Mouse (Mus musculus): ENCODE results near the gene Hspa12b. TPM values are rescaled to one million over a fixed set of nuclear protein-coding genes. Genes with fewer than 3 reads are reported as not detected.

The Hspa12b gene
- polyA plus RNA-seq, 1 experiment from 2014 or later = 6.1 TPM

GRCm38 (mm10) chr2:131190344-131191004 is 63.4 kb downstream of the Hspa12b start:
- Histone ChIP-seq H3K27me3 (replicated peaks) (no peaks in the 10 kb centered on the region), H3K9me3 (no peaks in the 10 kb centered on the region), H3K27ac (peak overlapping the region; percentile 70), H3K4me3 (no peak overlapping the region), H3K4me2 (replicated peaks) (peak overlapping the region; percentile 80), H3K4me1 (peaks cover 50% of the 10 kb centered on the region), H3K9ac (0 out of 2 replicates have a peak overlapping the region, but pooled peaks have one; percentile 8), H3K36me3 (peaks cover 29% of the 10 kb centered on the region)
- peak; percentile 81 for ATAC-seq (ENCODE audit: low FRiP score, low read depth)
- WGBS = 9% methylated on average over 10 of the region's 10 CpGs

- 0 out of 2 replicates have a peak overlapping the region, but pooled peaks have one; percentile 8 for H3K9ac ChIP-seq
- H3K36me3 ChIP-seq = peaks cover 29% of the 10 kb centered on the region
- no peak overlapping the region for H3K4me3 ChIP-seq
- peak overlapping the region; percentile 70 for H3K27ac ChIP-seq
- H3K4me1 ChIP-seq = peaks cover 48% of the 10 kb centered on the region
- no peaks in the 10 kb centered on the region for H3K9me3 ChIP-seq
- no peak for ATAC-seq (ENCODE audit: low FRiP score, low read depth)
- 71% methylated on average over 7 of the region's 7 CpGs for WGBS
- H3K27me3 ChIP-seq (replicated peaks) = no peaks in the 10 kb centered on the region
- peak overlapping the region; percentile 80 for H3K4me2 ChIP-seq (replicated peaks)
These were observed 63.9 kb downstream of the Hspa12b start for GRCm38 (mm10) chr2:131191005-131191390.

Other genes starting within 250 kb of the Hspa12b start
- 86.6 and 95.0 TPM in 2 replicates for gene 4930402H24Rik, start 220.9 kb upstream of the Hspa12b start, polyA plus RNA-seq (2016; fragmentation: Nextera tagmentation; extraction: Ambion mirVana)
- gene Atrn, start 220.8 kb upstream of the Hspa12b start, polyA plus RNA-seq (2016; fragmentation: Nextera tagmentation; extraction: Ambion mirVana) = 13.5 and 13.6 TPM in 2 replicates
- 9.6 and 11.9 TPM in 2 replicates for gene Gfra4, start 84.2 kb upstream of the Hspa12b start, polyA plus RNA-seq (2016; fragmentation: Nextera tagmentation; extraction: Ambion mirVana)
- 0.98 and 1.2 TPM in 2 replicates for gene Adam33, start 63.5 kb upstream of the Hspa12b start, polyA plus RNA-seq (2016; fragmentation: Nextera tagmentation; extraction: Ambion mirVana)
- 0.11 and 0.13 TPM in 2 replicates for gene Siglec1, start 40.5 kb upstream of the Hspa12b start, polyA plus RNA-seq (2016; fragmentation: Nextera tagmentation; extraction: Ambion mirVana)
- gene Gm11037, start 6.2 kb downstream of the Hspa12b start, polyA plus RNA-seq (2016; fragmentation: Nextera tagmentation; extraction: Ambion mirVana) = not detected in 2 replicates
- gene 1700037H04Rik, start 32.8 kb downstream of the Hspa12b start, polyA plus RNA-seq (2016; fragmentation: Nextera tagmentation; extraction: Ambion mirVana) = 98.8 and 104 TPM in 2 replicates
- gene Cenpb, start 52.8 kb downstream of the Hspa12b start, polyA plus RNA-seq (2016; fragmentation: Nextera tagmentation; extraction: Ambion mirVana) = 19.3 and 21.1 TPM in 2 replicates
- gene Cdc25b, start 59.7 kb downstream of the Hspa12b start, polyA plus RNA-seq (2016; fragmentation: Nextera tagmentation; extraction: Ambion mirVana) = 97.0 and 99.5 TPM in 2 replicates
- 9.0 and 9.3 TPM in 2 replicates for gene Spef1, start 60.0 kb downstream of the Hspa12b start, polyA plus RNA-seq (2016; fragmentation: Nextera tagmentation; extraction: Ambion mirVana)
- gene Ap5s1, start 79.8 kb downstream of the Hspa12b start, polyA plus RNA-seq (2016; fragmentation: Nextera tagmentation; extraction: Ambion mirVana) = 30.7 and 36.3 TPM in 2 replicates
- 9.5 and 10.3 TPM in 2 replicates for gene Mavs, start 106.8 kb downstream of the Hspa12b start, polyA plus RNA-seq (2016; fragmentation: Nextera tagmentation; extraction: Ambion mirVana)
- gene Pank2, start 135.2 kb downstream of the Hspa12b start, polyA plus RNA-seq (2016; fragmentation: Nextera tagmentation; extraction: Ambion mirVana) = 55.3 and 56.1 TPM in 2 replicates
- 16.5 and 18.7 TPM in 2 replicates for gene Rnf24, start 225.6 kb downstream of the Hspa12b start, polyA plus RNA-seq (2016; fragmentation: Nextera tagmentation; extraction: Ambion mirVana)